Mouse (Mus musculus) layer of hippocampus, postnatal 10 days (tissue): ENCODE data around the gene Bend4. TPM values are rescaled to one million over a fixed set of nuclear protein-coding genes. Genes with fewer than 3 reads are reported as not detected.

Source experiments
- total RNA-seq, 2 experiments: library from RNA; stranded (reverse); gene quantifications; 2 replicates each; pipeline ENCODE4 v1.2.3; 2021

Gene Bend4
- total RNA-seq, 2 experiments from 2014 or later = 12.2 to 12.8 TPM

Other genes with a start within 250 kb of the Bend4 start
- 10 to 100 TPM; 74.0 to 78.0 TPM for gene Tmem33, start 167.7 kb downstream of the Bend4 start, total RNA-seq
- 100 to 1,000 TPM; 146 to 177 TPM for gene Slc30a9, start 121.4 kb downstream of the Bend4 start, total RNA-seq
- gene Shisa3, start 179.6 kb upstream of the Bend4 start, total RNA-seq = under 1 TPM; 0.42 to 0.48 TPM